Mouse (Mus musculus) embryonic fibroblast, embryonic 13.5 days (primary cell): ENCODE data around the gene Mrpl53. TPM values are rescaled to one million over a fixed set of nuclear protein-coding genes. Genes with fewer than 3 reads are reported as not detected.
A peak's percentile ranks its signal among the peaks of the same experiment; 100 is the strongest.

Source experiments
- H3K27ac ChIP-seq: 2 replicates; pipeline ENCODE4 v1.5.1; 2012; ENCODE audit warnings: low read length, control low read depth, inconsistent platforms; ENCODE audit not compliant: insufficient read depth
- H3K4me1 ChIP-seq: 2 replicates; pipeline ENCODE4 v1.6.1; 2011; ENCODE audit warnings: low read length; ENCODE audit not compliant: control insufficient read depth, insufficient read depth
- H3K4me3 ChIP-seq: 2 replicates; pipeline ENCODE4 v1.5.1; 2011; ENCODE audit warnings: mild to moderate bottlenecking, control low read depth, low read length; ENCODE audit not compliant: insufficient read depth
- CTCF ChIP-seq: IDR thresholded peaks from 2 replicates; pipeline ENCODE4 v1.5.1; 2011; ENCODE audit warnings: mild to moderate bottlenecking, control low read depth, low read length, moderate library complexity, borderline replicate concordance; ENCODE audit not compliant: insufficient read depth
- POLR2A ChIP-seq: IDR thresholded peaks from 2 replicates; pipeline ENCODE4 v1.6.1; 2011; ENCODE audit warnings: low read depth, mild to moderate bottlenecking, control low read depth, low read length, moderate library complexity
- polyA plus RNA-seq: library from polyadenylated mRNA; stranded (reverse); fragments of >200 nt; gene quantifications from 2 replicates; pipeline ENCODE4 v1.2.4, GENCODE M21; 2011; ENCODE audit warnings: low read depth; ENCODE audit not compliant: missing spikeins, insufficient read length

Mrpl53 gene
- polyA plus RNA-seq, 1 experiment = 42.7 TPM

- Histone ChIP-seq H3K4me1 (peaks cover 10% of the 10 kb centered on the region; the same call in 1 of the 2 replicates), H3K27ac (peak within 1 kb of the TSS; percentile 76)
- TF ChIP-seq POLR2A (peak; percentile 77), CTCF (no peak)
Measured at GRCm38 (mm10) chr6:83120930-83121862, 12.4 kb downstream of the Mrpl53 start, which contains the start of gene Wbp1. Wbp1 (minus strand) TSS chr6:83121559.

GRCm38 (mm10) chr6:83121863-83122710 is 13.2 kb downstream of the Mrpl53 start:
- H3K4me3 ChIP-seq = peak overlapping the region; percentile 72
- H3K4me1 ChIP-seq = peaks cover 4% of the 10 kb centered on the region; the same call in 1 of the 2 replicates
- H3K27ac ChIP-seq = peak overlapping the region; percentile 76
- TF ChIP-seq POLR2A (no peak), CTCF (no peak)

More at GRCm38 (mm10) chr6:83120930-83121862, 12.4 kb downstream of the Mrpl53 start, which contains the start of gene Wbp1:
- peak within 1 kb of the TSS; percentile 95 for H3K4me3 ChIP-seq

GRCm38 (mm10) chr6:83122961-83123360 is 14.1 kb downstream of the Mrpl53 start:
- TF ChIP-seq POLR2A (no peak), CTCF (no peak)
- no peak overlapping the region for H3K27ac ChIP-seq
- H3K4me1 ChIP-seq = peaks cover 4% of the 10 kb centered on the region; the same call in 1 of the 2 replicates
- H3K4me3 ChIP-seq = no peak overlapping the region

GRCm38 (mm10) chr6:83124851-83125312 is 16.0 kb downstream of the Mrpl53 start:
- Histone ChIP-seq H3K27ac (no peak overlapping the region), H3K4me1 (peaks cover 4% of the 10 kb centered on the region; the same call in 1 of the 2 replicates), H3K4me3 (peak overlapping the region; percentile 75)
- TF ChIP-seq POLR2A (peak; percentile 63), CTCF (no peak)

GRCm38 (mm10) chr6:83125331-83125730 is 16.5 kb downstream of the Mrpl53 start, which contains the start of gene Ino80b:
Ino80b (minus strand) TSS chr6:83125431.
- no peak for TF ChIP-seq CTCF
- no peak for TF ChIP-seq POLR2A
- Histone ChIP-seq H3K4me3 (peak within 1 kb of the TSS; percentile 75), H3K27ac (no peak within 1 kb of the TSS), H3K4me1 (peaks cover 4% of the 10 kb centered on the region; the same call in 1 of the 2 replicates)

GRCm38 (mm10) chr6:83127419-83127818 is 18.6 kb downstream of the Mrpl53 start:
- Histone ChIP-seq H3K27ac (no peak overlapping the region), H3K4me3 (no peak overlapping the region), H3K4me1 (peaks cover 4% of the 10 kb centered on the region; the same call in 1 of the 2 replicates)
- TF ChIP-seq POLR2A (no peak), CTCF (no peak)

GRCm38 (mm10) chr6:83131469-83132034 is 22.7 kb downstream of the Mrpl53 start:
- Histone ChIP-seq H3K4me1 (peaks cover 3% of the 10 kb centered on the region; the same call in 1 of the 2 replicates), H3K4me3 (no peak overlapping the region), H3K27ac (no peak overlapping the region)
- TF ChIP-seq CTCF (no peak), POLR2A (peak; percentile 27; the same call in 1 of the 2 replicates)

- no peak overlapping the region for H3K4me3 ChIP-seq
- no peak overlapping the region for H3K27ac ChIP-seq
- TF ChIP-seq CTCF (no peak), POLR2A (0 out of 2 replicates have a peak, but pooled peaks have one; percentile 25)
- peaks cover 3% of the 10 kb centered on the region; the same call in 1 of the 2 replicates for H3K4me1 ChIP-seq
Measured at GRCm38 (mm10) chr6:83132176-83132919, 23.5 kb downstream of the Mrpl53 start.
